Mouse (Mus musculus): Measurements from ENCODE around the gene Olfr963. TPM values are rescaled to one million over a fixed set of nuclear protein-coding genes. Genes with fewer than 3 reads are reported as not detected.

Olfr963 gene
- not detected in 2 replicates for polyA plus RNA-seq (2015; fragmentation: Nextera tagmentation; extraction: Ambion mirVana)

DNA sequence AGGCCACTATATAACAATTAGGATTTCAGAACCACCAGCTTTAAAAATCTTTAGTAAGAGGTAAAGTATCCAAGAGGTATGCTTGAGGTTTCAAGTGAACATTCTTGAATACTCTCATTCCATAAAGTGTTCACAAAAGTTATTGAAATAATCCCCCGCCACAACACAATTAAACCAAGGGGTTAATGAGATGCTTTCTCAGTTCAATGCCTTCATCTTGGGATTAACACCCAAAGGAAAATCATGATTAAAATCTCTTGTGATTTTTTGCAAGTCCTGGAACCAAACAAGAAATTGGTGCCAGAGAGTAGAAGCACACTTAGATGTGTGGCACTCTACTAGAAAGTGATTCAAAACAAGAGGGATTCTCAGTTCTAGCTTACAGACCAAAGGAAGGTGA lies at the start of gene Olfr963:
Olfr963 (plus strand) TSS at position 301 of the 400 bp plus-strand sequence.
- Histone ChIP-seq H3K9ac (no peak within 1 kb of the TSS), H3K36me3 (no peaks in the 10 kb centered on the region), H3K27ac (no peak within 1 kb of the TSS), H3K27me3 (no peaks in the 10 kb centered on the region), H3K4me1 (replicated peaks) (no peaks in the 10 kb centered on the region), H3K9me3 (replicated peaks) (0 out of 2 replicates have a peak, but pooled peaks cover 4% of the 10 kb centered on the region), H3K4me2 (no peak within 1 kb of the TSS), H3K4me3 (no peak within 1 kb of the TSS)
- WGBS: 82% methylated on average over 1 of the region's 1 CpGs
- no peak for ATAC-seq (replicated peaks; ENCODE audit: insufficient number of reproducible peaks, insufficient read depth, low FRiP score, low read depth)

DNA sequence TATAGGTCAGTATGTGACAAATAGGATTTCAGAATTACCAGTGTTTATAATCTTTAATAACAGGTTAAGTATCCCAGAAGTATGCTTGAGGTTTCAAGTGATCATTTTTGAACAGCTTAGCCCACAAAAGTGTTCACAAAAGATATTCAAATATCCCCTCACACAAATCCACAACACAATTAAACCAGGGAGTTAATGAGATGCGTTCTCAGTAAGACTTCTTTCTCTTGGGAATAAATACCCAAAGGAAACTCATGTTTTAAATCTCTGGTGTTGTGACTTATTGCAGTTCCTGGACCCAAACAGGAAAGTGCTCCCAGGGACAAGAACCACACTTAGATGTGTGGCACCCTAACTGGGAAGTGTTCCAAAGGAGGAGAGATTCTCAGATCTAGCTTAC lies 45.9 kb upstream of the Olfr963 start, which contains the start of gene Olfr960:
Olfr960 (plus strand) TSS at position 301 of the 400 bp plus-strand sequence.
- no peak for ATAC-seq (replicated peaks; ENCODE audit: insufficient number of reproducible peaks, insufficient read depth, low FRiP score, low read depth)
- Histone ChIP-seq H3K27me3 (no peaks in the 10 kb centered on the region), H3K9ac (no peak within 1 kb of the TSS), H3K9me3 (replicated peaks) (no peaks in the 10 kb centered on the region), H3K4me2 (no peak within 1 kb of the TSS), H3K4me3 (no peak within 1 kb of the TSS), H3K4me1 (replicated peaks) (no peaks in the 10 kb centered on the region), H3K27ac (no peak within 1 kb of the TSS), H3K36me3 (no peaks in the 10 kb centered on the region)
- 60% methylated on average over 1 of the region's 1 CpGs for WGBS

DNA sequence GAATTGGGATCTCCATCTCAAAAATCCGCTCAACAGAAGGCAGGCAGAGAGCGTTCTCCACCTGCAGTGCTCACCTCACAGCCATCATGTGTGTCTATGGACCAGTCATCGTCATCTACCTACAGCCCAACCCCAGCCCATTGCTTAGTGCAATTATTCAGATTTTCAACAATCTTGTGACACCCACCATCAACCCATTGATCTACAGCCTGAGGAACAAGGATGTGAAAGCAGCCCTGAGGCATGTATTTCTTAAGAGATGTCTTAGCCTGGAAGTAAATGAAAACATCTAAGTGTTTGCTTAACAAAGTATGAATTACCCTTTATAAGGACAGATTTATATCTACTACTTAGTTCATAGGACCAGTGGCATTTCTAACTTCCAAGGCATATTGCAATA lies 43.2 kb upstream of the Olfr963 start:
- H3K36me3 ChIP-seq: no peaks in the 10 kb centered on the region
- H3K4me1 ChIP-seq (replicated peaks): no peaks in the 10 kb centered on the region
- 84% methylated on average over 3 of the region's 3 CpGs for WGBS
- no peak overlapping the region for H3K9ac ChIP-seq
- no peak overlapping the region for H3K4me3 ChIP-seq
- no peaks in the 10 kb centered on the region for H3K9me3 ChIP-seq (replicated peaks)
- H3K27ac ChIP-seq: no peak overlapping the region
- no peaks in the 10 kb centered on the region for H3K27me3 ChIP-seq
- H3K4me2 ChIP-seq: no peak overlapping the region
- no peak for ATAC-seq (replicated peaks; ENCODE audit: insufficient number of reproducible peaks, insufficient read depth, low FRiP score, low read depth)

DNA sequence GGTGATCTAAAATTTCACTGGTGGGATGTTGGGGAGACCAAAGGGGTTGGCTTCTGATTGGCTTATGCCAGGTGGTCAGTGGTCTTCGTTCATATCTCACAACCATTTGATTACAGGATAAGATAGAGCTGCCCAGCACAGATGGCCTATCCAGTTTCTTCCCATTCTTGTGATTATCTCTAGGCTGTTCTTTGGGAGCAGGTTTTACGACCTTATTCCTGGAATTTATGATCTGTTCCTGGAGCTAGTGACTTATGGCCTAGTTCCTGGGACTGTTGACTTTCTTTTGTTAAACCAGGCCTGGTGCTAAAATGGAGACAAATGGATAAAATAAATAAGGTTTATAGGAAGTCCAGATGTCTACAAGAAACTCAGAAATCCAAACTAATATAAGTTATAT lies 42.3 kb upstream of the Olfr963 start:
- 49% methylated on average over 2 of the region's 2 CpGs for WGBS

DNA sequence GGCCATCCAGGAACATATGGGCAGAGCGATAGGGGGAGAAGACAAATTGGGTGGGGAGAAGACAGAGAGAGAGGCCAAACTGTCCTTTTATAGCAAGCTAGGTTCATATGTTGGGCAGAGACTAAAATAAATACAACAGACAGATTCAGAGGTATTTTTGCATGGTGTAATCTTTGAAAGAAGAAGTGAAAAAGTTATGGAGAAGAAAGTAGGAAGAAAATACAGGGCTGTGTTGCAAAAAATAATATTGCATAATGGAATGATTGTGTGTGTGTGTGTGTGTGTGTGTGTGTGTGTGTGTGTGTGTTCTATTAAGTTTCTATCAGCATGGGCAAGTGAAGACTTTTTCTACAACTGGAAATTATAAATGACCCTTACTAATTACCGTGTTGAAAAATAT lies 37.9 kb upstream of the Olfr963 start:
- H3K4me1 ChIP-seq (replicated peaks): no peaks in the 10 kb centered on the region
- H3K27me3 ChIP-seq: no peaks in the 10 kb centered on the region
- H3K9me3 ChIP-seq (replicated peaks): no peaks in the 10 kb centered on the region
- no peak overlapping the region for H3K27ac ChIP-seq
- H3K36me3 ChIP-seq: no peaks in the 10 kb centered on the region
- no peak for ATAC-seq (replicated peaks; ENCODE audit: insufficient number of reproducible peaks, insufficient read depth, low FRiP score, low read depth)
- no peak overlapping the region for H3K4me3 ChIP-seq
- 79% methylated on average over 2 of the region's 2 CpGs for WGBS
- no peak overlapping the region for H3K9ac ChIP-seq
- H3K4me2 ChIP-seq: no peak overlapping the region

More for the DNA sequence above, 42.3 kb upstream of the Olfr963 start:
- Histone ChIP-seq H3K27ac (no peak overlapping the region), H3K4me3 (no peak overlapping the region), H3K9ac (no peak overlapping the region), H3K4me2 (no peak overlapping the region), H3K4me1 (replicated peaks) (no peaks in the 10 kb centered on the region), H3K36me3 (no peaks in the 10 kb centered on the region), H3K27me3 (no peaks in the 10 kb centered on the region), H3K9me3 (replicated peaks) (no peaks in the 10 kb centered on the region)
- ATAC-seq (replicated peaks; ENCODE audit: insufficient number of reproducible peaks, insufficient read depth, low FRiP score, low read depth): no peak

DNA sequence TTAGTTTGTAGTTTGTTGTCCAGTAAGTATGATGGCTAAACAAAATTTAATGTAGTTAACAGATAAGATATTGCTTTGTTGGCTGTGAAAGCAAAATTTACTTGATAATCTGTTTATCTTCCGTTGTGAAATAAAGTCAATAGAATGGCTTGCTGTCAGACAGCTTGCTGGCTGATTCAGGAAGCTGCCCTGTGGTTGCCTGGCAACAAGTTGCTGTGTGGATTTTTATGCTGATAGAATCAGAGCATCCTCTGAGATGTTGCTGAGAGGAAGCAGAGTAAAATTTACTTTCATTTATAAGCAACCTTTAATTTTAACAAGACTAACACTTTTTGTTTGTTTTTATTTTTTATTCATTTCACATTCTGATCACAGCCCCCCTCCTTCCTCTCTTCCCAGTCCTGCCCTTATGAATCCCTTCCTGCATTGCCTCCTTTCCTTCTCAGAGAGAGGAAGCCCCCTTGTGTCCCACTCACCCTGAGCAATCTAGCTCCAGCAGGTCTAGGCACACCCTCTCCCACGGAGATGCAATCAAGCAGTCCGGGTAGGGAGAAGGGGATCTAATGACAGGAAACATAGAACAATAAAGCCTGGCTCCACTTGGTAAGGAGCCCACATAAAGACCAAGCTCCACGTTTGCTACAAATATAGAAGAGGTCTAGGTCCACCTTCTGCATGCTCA lies 33.0 kb upstream of the Olfr963 start:
- no peaks in the 10 kb centered on the region for H3K36me3 ChIP-seq
- 26% methylated on average over 4 of the region's 4 CpGs for WGBS
- no peak for ATAC-seq (replicated peaks; ENCODE audit: insufficient number of reproducible peaks, insufficient read depth, low FRiP score, low read depth)
- H3K4me3 ChIP-seq: no peak overlapping the region
- no peak overlapping the region for H3K27ac ChIP-seq
- no peak overlapping the region for H3K4me2 ChIP-seq
- no peaks in the 10 kb centered on the region for H3K9me3 ChIP-seq (replicated peaks)
- no peaks in the 10 kb centered on the region for H3K27me3 ChIP-seq
- H3K9ac ChIP-seq: no peak overlapping the region
- no peaks in the 10 kb centered on the region for H3K4me1 ChIP-seq (replicated peaks)

DNA sequence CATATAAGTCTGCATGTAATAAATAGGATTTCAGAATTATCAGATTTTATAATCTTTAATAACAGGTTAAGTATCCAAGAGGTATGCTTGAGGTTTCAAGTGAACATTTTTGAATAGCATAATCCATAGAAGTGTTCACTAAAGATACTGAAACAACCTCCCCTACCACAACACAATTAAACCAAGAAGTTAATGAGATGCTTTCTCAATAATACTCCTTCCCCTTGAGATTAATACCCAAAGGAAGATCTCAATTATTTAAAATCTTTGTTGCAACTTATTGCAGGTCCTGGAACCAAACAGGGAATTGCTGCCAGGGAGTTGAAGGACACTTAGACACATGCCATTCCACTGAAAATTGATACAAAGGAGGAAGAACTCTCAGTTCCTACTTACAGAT lies 22.2 kb upstream of the Olfr963 start, which contains the start of gene Olfr961:
Olfr961 (plus strand) TSS at position 301 of the 400 bp plus-strand sequence.
- no peak for ATAC-seq (replicated peaks; ENCODE audit: insufficient number of reproducible peaks, insufficient read depth, low FRiP score, low read depth)

DNA sequence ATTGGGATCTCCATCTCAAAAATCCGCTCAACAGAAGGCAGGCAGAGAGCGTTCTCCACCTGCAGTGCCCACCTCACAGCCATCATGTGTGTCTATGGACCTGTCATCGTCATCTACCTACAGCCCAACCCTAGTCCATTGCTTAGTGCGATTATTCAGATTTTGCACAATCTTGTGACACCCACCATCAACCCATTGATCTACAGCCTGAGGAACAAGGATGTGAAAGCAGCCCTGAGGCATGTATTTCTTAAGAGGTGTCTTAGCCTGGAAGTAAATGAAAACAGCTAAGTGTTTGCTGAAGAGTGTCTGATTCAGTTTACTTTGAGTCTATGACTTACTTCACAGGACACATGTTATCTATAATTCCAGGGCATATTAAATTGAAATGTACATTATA lies 19.6 kb upstream of the Olfr963 start:
- Histone ChIP-seq H3K9ac (no peak overlapping the region), H3K4me1 (replicated peaks) (no peaks in the 10 kb centered on the region), H3K4me2 (no peak overlapping the region), H3K27ac (no peak overlapping the region), H3K9me3 (replicated peaks) (no peaks in the 10 kb centered on the region), H3K36me3 (no peaks in the 10 kb centered on the region), H3K27me3 (no peaks in the 10 kb centered on the region), H3K4me3 (no peak overlapping the region)
- WGBS: 74% methylated on average over 4 of the region's 4 CpGs
- no peak for ATAC-seq (replicated peaks; ENCODE audit: insufficient number of reproducible peaks, insufficient read depth, low FRiP score, low read depth)

More for the DNA sequence above, 22.2 kb upstream of the Olfr963 start, which contains the start of gene Olfr961:
- Histone ChIP-seq H3K9me3 (replicated peaks) (no peaks in the 10 kb centered on the region), H3K4me3 (no peak within 1 kb of the TSS), H3K4me1 (replicated peaks) (no peaks in the 10 kb centered on the region), H3K9ac (no peak within 1 kb of the TSS), H3K4me2 (no peak within 1 kb of the TSS), H3K36me3 (no peaks in the 10 kb centered on the region), H3K27ac (no peak within 1 kb of the TSS), H3K27me3 (no peaks in the 10 kb centered on the region)

DNA sequence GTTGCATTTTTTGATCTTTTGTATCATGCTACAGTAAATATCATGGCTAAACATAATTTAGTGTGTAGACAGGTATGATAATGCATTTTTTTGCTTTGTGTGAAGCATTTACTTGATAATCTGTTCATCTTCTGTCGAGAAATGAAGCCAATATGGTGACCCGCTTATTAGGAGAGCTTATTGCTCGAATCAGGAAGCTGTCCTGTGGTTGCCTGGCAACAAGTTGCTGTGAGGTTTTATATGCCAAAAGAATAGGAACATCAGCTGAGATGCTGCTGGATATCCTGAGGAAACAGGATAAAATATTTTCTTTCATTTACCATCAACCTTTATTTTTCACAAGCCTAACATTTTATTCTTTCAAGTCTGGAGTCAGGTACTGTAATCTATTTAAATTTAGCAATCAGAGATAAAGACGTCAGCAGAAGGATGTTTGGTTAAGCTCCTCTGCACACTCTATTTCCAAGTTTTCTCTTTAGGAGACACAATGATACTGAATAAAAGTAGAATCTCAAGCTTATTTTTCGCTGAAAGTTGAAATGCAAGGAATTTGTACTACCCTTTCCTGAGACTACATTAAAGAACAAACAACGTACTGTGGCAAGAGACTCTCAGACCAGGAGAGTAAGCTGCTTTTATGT lies 12.1 kb upstream of the Olfr963 start:
- WGBS: 59% methylated on average over 6 of the region's 6 CpGs
- Histone ChIP-seq H3K4me3 (no peak overlapping the region), H3K27ac (no peak overlapping the region), H3K36me3 (no peaks in the 10 kb centered on the region), H3K4me1 (replicated peaks) (no peaks in the 10 kb centered on the region), H3K9me3 (replicated peaks) (no peaks in the 10 kb centered on the region), H3K27me3 (no peaks in the 10 kb centered on the region), H3K4me2 (no peak overlapping the region), H3K9ac (no peak overlapping the region)
- no peak for ATAC-seq (replicated peaks; ENCODE audit: insufficient number of reproducible peaks, insufficient read depth, low FRiP score, low read depth)

DNA sequence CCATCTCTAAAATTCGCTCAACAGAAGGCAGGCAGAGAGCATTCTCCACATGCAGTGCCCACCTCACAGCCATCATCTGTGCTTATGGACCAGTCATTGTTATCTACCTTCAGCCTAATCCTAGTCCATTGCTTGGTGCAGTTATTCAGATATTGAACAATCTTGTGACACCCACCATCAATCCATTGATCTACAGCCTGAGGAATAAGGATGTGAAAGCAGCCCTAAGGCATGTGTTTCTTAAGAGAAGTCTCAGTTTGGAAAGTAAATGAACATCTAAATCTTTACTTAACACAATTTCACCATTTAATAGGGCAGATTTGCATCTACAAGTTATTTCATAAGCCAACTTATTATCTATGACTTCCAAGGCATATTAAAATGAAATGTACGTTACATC lies 2.7 kb downstream of the Olfr963 start:
- no peak overlapping the region for H3K4me3 ChIP-seq
- WGBS: 77% methylated on average over 2 of the region's 2 CpGs
- H3K4me2 ChIP-seq: no peak overlapping the region
- H3K27me3 ChIP-seq: no peaks in the 10 kb centered on the region
- no peak overlapping the region for H3K27ac ChIP-seq
- no peak for ATAC-seq (replicated peaks; ENCODE audit: insufficient number of reproducible peaks, insufficient read depth, low FRiP score, low read depth)
- 0 out of 2 replicates have a peak, but pooled peaks cover under 1% of the 10 kb centered on the region for H3K9me3 ChIP-seq (replicated peaks)
- no peaks in the 10 kb centered on the region for H3K4me1 ChIP-seq (replicated peaks)
- H3K9ac ChIP-seq: no peak overlapping the region
- no peaks in the 10 kb centered on the region for H3K36me3 ChIP-seq

DNA sequence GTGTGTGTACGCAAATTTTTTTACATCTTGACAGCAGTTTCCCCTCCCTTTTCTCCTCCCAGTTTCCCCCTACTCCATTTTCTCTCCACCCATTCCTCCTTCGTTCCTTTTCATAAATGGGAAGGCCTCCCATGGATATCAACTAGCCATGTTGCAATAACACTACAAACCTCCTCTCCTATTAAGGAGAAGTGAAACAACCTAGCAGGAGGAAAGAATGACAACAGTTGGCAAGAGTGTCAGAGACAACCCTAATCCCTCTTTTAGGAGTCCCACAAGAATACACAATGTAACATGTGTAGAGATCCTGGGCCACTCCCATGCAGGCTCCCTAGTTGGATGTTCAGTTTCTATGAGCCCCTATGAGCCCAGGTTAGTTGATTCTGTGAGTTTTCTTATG lies 7.8 kb downstream of the Olfr963 start:
- ATAC-seq (replicated peaks; ENCODE audit: insufficient number of reproducible peaks, insufficient read depth, low FRiP score, low read depth): no peak
- no peaks in the 10 kb centered on the region for H3K4me1 ChIP-seq (replicated peaks)
- no peaks in the 10 kb centered on the region for H3K36me3 ChIP-seq
- H3K27ac ChIP-seq: no peak overlapping the region
- H3K27me3 ChIP-seq: no peaks in the 10 kb centered on the region
- no peak overlapping the region for H3K9ac ChIP-seq
- H3K4me3 ChIP-seq: no peak overlapping the region
- H3K9me3 ChIP-seq (replicated peaks): no peaks in the 10 kb centered on the region
- 83% methylated on average over 2 of the region's 2 CpGs for WGBS
- no peak overlapping the region for H3K4me2 ChIP-seq

DNA sequence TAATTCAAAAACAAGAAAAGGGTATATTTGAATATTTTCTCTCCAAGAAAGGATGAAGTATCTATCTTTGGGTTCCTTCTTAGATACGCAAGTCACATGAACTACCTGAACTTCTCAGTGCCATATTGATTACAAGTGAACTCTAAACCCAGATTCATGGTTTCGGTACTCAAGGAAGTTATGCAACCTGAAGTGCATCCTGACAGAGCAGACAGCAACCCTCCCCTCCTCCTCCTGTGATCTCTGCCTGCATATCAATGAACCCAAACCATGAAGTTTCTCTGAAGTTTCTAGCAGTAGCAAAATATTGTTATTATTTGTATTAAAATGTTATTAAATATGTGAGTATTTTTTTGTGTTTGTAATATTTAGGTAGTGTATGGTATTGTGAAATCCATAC lies 11.6 kb downstream of the Olfr963 start:
- Histone ChIP-seq H3K4me3 (no peak overlapping the region), H3K4me1 (replicated peaks) (no peaks in the 10 kb centered on the region), H3K9me3 (replicated peaks) (no peaks in the 10 kb centered on the region), H3K36me3 (no peaks in the 10 kb centered on the region), H3K27me3 (no peaks in the 10 kb centered on the region), H3K4me2 (no peak overlapping the region), H3K27ac (no peak overlapping the region), H3K9ac (no peak overlapping the region)
- 87% methylated on average over 2 of the region's 2 CpGs for WGBS
- ATAC-seq (replicated peaks; ENCODE audit: insufficient number of reproducible peaks, insufficient read depth, low FRiP score, low read depth): no peak
